Mouse (Mus musculus) brain, embryonic 14.5 days (tissue): ENCODE results near the gene Slc35e4. TPM values are rescaled to one million over a fixed set of nuclear protein-coding genes. Genes with fewer than 3 reads are reported as not detected.
"Not testable (repeated sequence)": the region's sequence is repeated elsewhere in the genome, so short reads cannot be mapped to it uniquely, and the experiment has no call there.

Source experiments
- DNase-seq: peaks from one replicate; pipeline ENCODE4 v3.0.0-alpha.2; 2011; ENCODE audit warnings: low read depth
- CTCF ChIP-seq: fragments of 200-500 bp; IDR thresholded peaks from 2 replicates; pipeline ENCODE4 v1.5.1; 2012; ENCODE audit warnings: inconsistent platforms, mild to moderate bottlenecking, moderate library complexity, borderline replicate concordance; ENCODE audit not compliant: insufficient read depth, insufficient read length; ENCODE audit errors: extremely low read depth
- POLR2A ChIP-seq: fragments of 200-500 bp; IDR thresholded peaks from 2 replicates; pipeline ENCODE4 v1.6.1; 2012; ENCODE audit warnings: mild to moderate bottlenecking, inconsistent platforms, borderline replicate concordance; ENCODE audit not compliant: poor library complexity, insufficient read depth, insufficient read length, severe bottlenecking; ENCODE audit errors: extremely low read depth
- polyA plus RNA-seq: library from polyadenylated mRNA; depleted of rRNA; stranded (reverse); fragments of >200 nt; gene quantifications from 2 replicates; pipeline ENCODE4 v1.2.3, GENCODE M21; 2012

Slc35e4 gene
- polyA plus RNA-seq, 1 experiment: 13.5 TPM

DNA sequence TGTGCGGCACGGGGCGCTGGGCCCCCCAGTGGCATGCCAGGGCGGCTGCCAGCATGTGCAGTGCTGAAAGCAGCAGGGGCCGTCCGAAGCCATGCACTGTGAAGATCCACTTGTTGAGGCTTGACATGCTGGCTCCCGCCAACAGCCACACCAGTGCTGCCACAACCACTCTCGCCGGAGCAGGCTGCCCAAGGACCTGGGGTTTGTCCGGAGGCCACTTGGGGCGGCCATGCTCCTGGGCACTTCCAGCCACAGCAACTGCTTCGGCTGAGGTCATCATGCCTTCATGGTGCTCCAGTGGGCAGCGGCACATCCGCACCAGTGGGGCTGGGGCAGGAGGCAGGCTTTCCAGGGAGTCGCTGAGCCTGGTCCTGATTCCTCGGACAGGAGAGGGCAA, 1.6 kb downstream of the Slc35e4 start:
- TF ChIP-seq POLR2A: no peak
- TF ChIP-seq CTCF: no peak; the same call in 1 of the 2 replicates
- peak; percentile 55 for DNase-seq

DNA sequence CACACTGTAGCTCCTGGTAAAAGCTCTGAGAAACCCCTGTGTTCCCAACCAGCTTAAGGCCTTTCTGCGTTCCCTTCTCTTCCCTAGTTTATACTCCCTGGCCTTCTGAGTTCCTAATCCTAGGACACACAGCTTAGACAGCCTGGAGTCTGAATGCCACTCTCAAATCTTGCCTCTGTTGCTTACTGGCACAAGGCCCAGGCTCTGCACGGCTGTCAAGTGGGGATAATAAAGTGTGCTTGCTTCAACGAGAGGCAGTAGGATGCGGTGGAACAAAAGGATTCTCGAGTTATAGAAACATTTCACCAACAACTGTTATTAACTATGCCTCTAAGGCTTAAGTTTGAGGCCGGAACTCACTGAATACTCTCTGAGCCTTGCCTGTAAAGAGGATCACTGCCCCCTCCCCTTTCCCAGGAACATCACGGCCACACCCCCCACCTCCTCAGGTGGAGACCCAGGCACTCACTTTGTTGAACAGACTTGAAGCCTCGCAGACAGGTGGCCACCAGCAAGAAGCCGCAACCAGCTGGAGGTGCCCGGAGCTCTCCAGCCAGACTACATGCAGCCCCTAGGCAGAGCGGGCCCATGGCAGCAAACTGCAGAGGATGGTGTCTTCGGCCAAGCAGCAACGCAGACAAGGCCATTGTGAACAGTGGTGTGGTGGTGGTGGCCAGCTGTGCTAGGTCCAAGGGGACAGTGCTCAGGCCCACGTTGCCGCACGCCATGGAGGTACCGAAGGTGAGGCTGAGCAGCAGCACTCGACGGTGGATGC, 2.2 kb downstream of the Slc35e4 start:
- peak; percentile 89 for DNase-seq
- no peak for TF ChIP-seq POLR2A
- TF ChIP-seq CTCF: no peak

DNA sequence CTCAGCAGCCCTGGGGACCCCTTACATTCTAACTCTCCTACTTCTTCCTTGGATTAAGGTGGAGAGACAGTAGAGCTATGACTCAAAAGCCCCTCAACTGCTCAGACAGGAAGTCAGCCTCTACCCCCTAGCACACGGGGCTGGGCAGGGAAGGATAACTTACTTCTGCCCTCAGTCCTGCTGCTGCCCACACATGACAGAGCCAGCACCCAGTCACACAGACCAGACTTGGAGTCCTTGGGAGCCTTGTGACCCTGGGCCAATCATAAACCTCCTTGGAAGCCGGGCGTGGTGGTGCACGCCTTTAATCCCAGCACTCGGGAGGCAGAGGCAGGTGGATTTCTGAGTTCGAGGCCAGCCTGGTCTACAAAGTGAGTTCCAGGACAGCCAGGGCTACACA, 3.0 kb downstream of the Slc35e4 start:
- DNase-seq: not testable (repeated sequence)

DNA sequence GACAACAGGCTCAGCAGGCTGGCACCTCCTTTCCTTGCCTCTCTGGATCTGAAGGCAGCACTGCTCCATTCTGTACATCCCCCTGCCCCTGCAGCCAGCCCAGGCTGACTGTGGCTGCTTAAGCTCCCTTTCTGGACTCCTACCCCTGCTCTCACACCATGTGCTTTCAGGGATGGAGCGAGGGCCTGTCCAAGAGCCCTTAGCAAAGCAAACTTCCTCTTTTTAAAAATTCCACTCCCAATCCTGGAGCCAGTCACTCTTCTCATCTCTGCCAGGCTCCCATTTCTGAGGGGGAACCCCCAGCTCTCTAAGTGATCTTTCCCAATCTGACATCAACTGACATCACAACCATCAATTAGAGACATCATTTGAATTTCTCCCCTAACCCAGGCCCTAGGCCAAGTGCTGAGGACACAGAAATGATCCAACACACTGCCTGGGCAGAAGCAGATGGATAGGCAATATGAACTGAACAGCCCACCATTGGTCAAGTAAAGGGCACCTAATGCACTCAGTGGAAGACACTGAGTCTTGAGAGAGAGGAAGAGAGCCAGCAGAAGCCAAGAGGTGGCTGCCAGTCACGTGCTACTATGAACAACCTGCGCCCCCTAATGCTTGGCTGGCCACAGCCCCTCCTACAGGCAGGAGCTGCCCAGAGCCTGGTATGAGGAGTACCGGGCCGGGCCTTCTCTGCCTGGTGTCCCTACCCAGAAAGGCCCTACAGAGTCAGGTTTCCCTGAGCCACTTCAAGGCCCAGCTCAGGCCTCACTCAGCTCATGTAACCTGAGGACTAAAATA, 3.8 kb downstream of the Slc35e4 start:
- DNase-seq: no peak
- TF ChIP-seq CTCF (no peak), POLR2A (no peak)

DNA sequence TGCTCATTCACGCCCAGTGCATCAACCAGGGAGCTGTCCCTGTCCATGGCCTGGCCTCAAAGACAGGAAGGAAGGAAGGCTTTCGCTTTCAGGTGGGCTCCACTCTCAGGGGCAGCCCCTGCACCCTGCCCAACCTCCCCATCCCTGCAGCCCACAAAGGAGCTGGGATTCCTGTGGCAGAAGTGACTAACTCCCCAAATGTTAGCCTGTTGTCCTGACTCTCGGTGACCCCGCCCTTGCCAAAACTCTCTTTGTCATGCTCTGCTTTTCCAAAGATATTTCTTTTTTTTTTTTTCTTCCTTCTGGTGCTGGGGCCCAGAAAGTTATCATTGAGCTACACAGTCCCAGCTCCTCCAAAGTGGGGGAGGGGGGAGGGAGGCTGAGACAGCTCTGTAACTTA, 5.2 kb downstream of the Slc35e4 start:
- TF ChIP-seq CTCF (no peak), POLR2A (no peak)
- DNase-seq: no peak

DNA sequence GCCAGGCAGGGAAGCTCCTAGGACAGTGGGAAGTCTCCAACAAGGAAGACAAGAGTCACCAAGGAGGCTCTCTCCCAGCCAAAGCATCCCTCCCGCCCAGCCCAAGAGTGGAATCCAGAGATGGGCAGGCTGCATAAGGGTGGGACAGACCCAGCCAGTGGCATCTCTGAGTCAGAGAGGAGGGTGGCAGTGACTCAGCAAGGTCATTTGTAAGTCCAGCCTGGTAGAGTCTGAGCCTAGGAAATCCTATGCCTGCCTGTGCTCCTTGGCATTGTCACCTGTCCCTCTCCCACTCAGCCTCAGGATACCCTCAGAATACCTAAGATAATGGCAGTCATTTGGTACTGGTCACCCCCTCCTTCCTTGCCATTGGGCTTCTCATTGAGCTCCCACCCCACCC, 9.0 kb downstream of the Slc35e4 start:
- DNase-seq: no peak

DNA sequence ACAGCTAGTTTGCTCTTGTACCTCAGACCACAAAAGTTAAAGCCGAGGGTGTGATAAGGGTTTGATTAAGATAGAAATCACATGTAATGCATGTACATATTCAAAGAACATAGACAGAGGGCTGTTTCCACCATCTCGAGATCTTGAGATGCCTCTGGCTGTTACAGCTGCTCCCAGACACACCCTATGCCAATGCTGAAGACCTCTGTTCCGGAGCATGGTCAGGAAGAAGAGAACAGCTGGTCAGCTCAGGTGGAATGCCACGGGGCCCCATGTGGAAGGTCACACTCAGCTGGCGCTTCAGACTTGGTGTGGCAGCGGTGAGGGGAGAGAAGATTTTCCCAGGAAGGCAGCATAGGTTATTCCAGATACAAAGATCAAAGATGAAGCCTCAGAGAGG, 9.8 kb downstream of the Slc35e4 start:
- TF ChIP-seq POLR2A (no peak), CTCF (no peak)

More for the DNA sequence above, 9.0 kb downstream of the Slc35e4 start:
- TF ChIP-seq POLR2A (no peak), CTCF (no peak)

DNA sequence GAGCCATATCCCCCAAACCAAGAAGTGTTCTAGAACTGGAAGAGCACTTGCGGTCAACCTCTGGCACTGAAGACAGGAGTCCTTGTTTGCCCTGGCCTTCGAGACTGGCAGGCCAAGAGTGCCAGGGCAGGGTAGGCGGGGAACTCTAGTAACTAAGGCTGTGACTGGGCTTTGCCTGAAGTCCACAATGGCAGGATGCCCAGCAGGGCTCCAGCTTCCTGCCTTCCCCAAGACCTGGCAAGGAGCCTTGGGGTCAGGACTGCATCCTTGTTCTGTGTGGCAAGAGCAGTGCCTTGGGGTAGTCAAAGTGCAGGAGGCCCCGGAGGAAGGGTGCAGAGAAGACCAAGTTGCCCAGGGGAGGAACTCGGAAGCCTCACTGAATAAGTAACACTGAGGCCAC, 11.4 kb downstream of the Slc35e4 start:
- DNase-seq: peak; percentile 28
- TF ChIP-seq CTCF (no peak), POLR2A (no peak)

More for the DNA sequence above, 9.8 kb downstream of the Slc35e4 start:
- no peak for DNase-seq

DNA sequence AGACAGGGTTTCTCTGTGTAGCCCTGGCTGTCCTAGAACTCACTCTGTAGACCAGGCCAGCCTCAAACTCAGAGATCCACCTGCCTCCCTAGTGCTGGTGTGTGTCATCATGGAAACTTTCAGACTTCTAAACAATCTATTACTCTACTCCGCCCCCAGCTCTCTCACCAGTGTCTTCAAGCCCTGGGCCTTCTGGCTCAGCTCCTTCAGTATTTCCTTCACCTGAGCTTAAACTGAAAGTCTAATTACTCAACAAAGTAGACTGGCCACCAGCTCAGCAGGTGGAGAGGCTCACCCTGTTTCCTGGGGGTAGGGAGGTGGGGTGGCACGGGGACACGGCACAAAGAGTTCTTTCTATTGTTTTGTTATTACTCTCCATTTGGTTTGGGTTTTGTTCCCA, 11.9 kb downstream of the Slc35e4 start:
- no peak for TF ChIP-seq CTCF

DNA sequence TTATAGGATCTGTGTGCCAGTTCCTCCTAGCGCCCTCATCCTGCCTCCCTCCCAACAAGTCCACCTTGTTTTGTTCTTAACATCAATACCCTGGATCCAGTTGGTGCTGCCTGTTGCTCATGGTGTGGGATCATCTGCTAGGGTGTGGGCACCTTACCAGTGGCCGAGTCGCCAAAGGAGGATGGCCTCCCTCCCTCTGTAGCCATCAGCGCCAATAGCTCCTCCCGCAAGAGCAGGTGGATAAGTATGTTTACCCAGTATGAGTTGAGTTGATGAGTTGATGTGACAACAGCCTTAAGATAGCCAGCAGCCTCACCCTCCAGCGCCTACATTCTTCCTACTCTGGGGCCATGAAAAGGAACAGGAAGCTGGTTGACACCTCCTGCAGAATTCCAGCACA, 14.2 kb downstream of the Slc35e4 start:
- TF ChIP-seq CTCF (no peak), POLR2A (no peak)
- DNase-seq: no peak

More for the DNA sequence above, 11.9 kb downstream of the Slc35e4 start:
- DNase-seq: no peak

DNA sequence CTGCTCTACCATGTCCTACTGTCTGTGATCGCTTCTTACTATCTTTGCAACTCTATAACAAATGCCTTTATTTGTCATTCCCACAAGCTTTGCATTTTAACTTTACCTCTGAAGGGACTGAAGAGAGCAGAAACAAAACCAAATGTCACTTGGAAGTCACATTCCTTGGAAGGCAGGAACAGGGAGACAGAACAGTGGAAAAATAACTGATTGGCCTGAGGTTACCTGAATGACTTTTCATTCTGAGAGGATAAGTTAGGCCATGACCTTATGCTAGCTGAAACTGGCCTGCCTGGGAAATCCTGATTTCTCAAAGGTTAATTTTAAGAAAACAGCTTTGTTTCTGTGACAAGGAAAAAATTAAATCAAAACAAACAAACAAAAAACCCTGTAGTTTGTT, 18.5 kb downstream of the Slc35e4 start:
- TF ChIP-seq POLR2A (no peak), CTCF (no peak)
- DNase-seq: no peak

DNA sequence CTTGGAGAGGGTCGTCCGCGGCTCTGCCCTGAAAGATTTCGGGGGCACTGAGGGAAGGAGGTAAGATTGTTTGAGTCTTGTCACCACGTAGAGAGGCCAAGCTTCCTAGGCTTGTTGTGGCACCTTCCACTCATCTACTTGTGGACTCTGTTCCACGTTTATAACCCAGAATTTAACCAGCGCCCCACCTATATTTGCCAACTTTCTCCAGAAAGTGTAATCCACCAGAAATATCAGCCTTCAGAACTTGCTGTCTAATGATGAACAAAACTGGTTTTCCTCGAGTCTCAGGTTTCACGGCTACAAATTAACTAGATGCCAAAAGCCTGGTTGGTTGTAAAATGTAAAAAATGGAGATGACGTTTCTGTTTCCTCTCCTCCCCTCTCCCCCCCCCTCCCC, 19.0 kb downstream of the Slc35e4 start:
- TF ChIP-seq POLR2A (no peak), CTCF (no peak)
- DNase-seq: no peak

DNA sequence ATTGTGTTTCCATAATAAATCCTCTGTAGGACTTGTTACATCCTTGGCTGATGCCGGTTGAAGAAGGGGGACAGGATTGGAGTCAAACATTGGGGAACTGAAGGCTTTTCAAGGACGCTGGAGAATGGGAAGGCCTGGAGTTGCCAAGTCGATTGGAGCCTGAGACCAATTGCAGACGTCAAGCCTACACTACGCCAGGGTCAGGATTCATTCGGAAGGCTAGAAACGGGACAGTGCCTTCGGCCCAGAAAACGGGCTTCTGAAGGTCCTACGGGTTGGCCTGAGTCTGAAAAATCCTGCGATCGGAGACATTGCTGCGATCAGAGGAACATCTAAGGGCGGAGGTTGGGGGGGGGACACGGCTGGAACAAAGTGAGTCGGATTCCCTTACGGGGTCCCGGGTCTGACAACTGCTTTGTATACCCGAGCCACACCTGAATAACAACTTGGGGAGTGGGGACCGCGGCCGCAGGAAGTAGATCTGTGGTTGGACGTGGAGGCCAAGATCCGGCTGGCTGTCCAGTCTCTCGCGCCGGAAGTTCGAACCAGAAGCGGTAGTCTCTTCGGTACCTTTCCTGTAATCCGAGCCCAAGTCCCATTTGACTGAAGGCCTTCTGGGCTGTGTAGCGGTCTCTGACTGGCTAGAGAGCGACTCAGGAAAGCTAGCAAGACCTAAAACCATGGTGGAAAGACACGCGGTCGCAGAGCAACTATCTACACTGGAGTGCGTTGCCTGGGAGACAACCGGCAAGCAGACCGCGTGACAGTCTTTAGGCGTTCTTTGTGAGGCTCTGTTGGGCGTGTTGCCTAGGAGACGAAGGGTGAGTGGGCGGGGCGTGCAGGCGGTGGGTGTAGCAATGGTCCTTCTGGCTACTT, 19.8 kb downstream of the Slc35e4 start, which contains the start of the genes 4921536K21Rik and Dusp18:
Gene 4921536K21Rik, minus strand, starts transcription at position 693 of the 876 bp plus-strand sequence.
Gene Dusp18, plus strand, starts transcription at position 835 of the 876 bp plus-strand sequence.
- DNase-seq: peak; percentile 98
- TF ChIP-seq POLR2A: no peak; the same call in 1 of the 2 replicates
- no peak for TF ChIP-seq CTCF

DNA sequence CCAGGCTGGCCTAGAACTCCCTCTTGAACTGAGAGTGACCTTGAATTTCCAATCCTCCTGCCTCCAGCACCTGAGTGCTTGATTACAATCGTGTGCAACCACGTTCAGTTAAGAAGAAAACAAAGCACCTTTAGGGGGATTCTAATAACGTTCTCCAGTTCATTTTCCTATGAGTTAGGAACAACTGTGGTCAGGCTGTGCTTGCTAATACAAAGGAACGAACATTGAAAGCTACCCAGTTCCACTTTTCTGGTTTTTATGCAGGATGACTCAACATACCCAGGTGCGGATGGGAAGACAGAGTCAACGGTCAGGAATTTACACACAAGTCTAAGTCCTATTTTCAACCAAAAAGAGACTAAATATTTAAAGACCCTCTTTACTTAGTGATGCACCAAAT, 20.5 kb downstream of the Slc35e4 start:
- no peak for DNase-seq
- TF ChIP-seq CTCF (no peak), POLR2A (no peak)
